Mouse (Mus musculus) small intestine, adult 2 months (tissue): Measurements from ENCODE around the gene Msi2.

Experiments
- CTCF ChIP-seq: fragments of 200-500 bp; IDR thresholded peaks from 2 replicates; pipeline ENCODE4 v1.5.1; 2012; ENCODE audit warnings: low read depth, mild to moderate bottlenecking, control low read depth, inconsistent platforms, low read length, moderate library complexity, mixed read lengths; ENCODE audit not compliant: insufficient replicate concordance, insufficient read length; ENCODE audit errors: extremely low read depth
- POLR2A ChIP-seq: fragments of 200-500 bp; IDR thresholded peaks from 2 replicates; pipeline ENCODE4 v1.6.1; 2012; ENCODE audit warnings: low read depth, mild to moderate bottlenecking, control low read depth, inconsistent platforms, low read length, moderate library complexity

DNA sequence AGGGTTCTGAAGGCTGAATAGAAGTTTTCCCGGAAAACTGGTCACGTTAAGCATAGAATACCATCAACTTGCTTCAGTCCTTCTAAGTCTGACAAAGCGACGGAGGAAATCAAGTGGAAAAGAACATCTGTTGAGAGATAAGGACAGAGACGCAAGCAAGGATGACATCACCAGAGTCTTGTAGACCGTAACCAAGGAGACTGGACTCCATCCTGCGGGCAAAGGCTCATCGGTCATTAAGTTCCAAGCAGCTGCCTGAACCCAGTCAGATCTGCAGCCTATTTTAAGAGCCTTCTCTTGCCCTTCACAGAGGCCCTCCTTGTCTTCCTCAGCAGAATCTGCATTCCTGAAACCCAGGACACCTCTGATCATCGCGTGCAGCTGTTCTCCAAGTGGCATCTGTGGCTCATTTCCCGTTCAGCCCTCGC lies 113.2 kb downstream of the Msi2 start:
- no peak for TF ChIP-seq POLR2A
- no peak for TF ChIP-seq CTCF
